Mouse (Mus musculus) c-Kit-negative CD71-positive TER-119-positive erythroid progenitor cells, embryonic 14.5 days (primary cell): Measurements from ENCODE around the gene Phgr1.

Experiments used
- DNase-seq: peaks from one replicate; pipeline ENCODE4 v3.0.0-alpha.2; 2013; ENCODE audit warnings: low read depth, low spot score

The Phgr1 gene

DNA sequence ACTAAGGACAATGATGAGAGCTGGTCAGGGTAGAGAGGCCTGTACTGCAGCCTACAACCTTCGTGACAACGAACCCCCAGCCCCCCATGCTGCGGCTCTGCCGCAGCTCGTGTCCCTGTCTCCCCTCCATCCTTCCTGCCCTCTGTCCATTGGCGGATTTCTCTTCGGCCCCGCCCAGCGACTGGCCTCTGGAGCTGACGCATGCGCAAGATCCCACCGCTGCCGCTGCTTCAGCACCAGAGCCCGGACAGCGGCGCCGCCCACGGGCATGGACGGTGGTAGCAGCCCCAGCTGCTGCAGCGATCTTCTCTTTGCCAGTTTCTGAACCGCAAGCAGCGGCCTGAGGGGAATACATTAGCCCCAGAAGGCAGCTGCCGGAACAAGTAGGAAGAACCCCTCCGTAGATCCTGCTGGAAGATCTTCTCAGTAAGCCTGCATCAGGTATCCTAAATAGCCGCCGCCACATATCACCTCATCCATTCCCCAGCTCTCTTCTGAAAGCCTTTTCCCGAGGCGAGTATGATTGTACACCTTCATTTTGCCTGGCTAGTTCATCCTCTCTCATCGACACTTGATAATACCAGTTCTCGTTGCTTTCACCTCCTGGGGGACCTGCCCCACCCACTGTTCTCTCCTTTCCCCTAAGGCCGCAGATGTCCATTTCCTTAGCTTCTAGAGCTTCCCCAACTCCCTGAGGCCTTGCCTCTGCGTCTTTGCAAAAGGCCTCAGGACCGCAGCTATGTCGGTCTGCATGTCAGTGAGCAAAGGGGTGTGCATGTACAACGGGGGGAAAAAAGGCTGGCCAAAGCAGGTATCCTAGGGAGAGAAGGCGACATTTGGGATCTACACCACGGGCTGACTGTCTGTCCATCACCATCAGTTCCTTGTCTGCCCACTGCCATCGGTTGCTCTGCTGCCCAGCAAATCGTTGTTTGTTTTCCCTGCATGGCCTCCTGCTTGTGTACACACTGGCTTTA is 7.2 kb downstream of the Phgr1 start, which contains the start of gene Disp2:
Disp2 (plus strand) TSS at position 216 of the 977 bp plus-strand sequence.
- DNase-seq: peak; percentile 55

DNA sequence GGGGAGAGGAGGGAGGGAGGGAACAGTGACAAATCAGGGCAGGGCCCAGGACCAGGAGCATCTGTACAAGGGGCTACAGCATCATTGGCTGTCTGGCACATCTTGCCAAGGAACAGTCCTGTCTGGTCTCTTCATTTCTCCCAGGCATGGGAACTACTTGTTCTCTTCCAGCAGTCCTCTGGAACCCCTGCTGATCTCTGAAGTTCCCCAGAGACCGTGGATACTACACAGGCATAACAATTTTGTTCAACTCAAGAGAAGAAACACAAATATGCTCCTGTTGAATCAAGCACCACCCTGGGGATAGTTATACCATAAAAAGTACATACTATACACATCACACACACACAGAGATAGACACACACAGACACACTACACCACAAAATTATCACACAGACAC is 8.5 kb downstream of the Phgr1 start:
- no peak for DNase-seq

GRCm38 (mm10) chr2:118782303-118782702 is 9.7 kb downstream of the Phgr1 start:
- no peak for DNase-seq

DNA sequence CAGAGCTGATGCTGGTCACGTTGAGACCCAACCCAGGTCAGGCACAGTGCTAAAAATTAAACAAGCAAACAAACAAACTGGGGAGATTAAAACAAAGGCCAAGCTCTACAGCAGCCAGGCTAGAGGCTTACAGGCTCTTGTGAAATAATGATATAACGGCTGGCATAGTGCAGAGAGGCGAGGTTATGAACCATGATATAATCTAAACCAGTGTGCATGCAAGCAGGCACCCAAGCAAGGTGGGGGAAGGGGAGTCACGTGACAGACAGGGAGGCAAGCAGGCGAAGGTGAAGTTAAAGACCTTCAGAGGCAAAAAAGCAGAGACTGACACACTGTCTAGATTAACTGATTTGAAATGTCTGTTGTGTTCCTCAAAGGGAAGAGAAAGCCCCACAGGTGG is 10.5 kb downstream of the Phgr1 start:
- no peak for DNase-seq

DNA sequence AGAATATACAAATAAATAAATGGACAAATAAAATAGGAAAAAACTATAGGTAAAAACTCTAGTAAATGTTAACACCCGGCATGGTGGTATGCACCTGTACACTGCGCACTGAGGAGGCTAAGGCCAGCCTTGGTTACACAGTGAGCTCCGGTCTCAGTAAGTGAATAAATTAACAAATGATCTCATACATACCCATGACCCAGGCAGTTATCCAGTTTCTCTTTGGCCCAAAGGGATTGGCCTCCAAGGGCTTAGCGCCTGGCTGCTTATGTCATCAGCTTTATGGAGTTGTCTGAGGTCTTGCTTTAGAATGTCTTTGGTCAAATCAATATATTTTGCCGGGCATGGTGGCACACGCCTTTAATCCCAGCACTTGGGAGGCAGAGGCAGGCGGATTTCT is 11.1 kb downstream of the Phgr1 start:
- no peak for DNase-seq

- no peak for DNase-seq
These were observed 14.0 kb downstream of the Phgr1 start for GRCm38 (mm10) chr2:118786525-118786924.

- no peak for DNase-seq
These were observed 16.9 kb downstream of the Phgr1 start for GRCm38 (mm10) chr2:118789501-118789900.

- no peak for DNase-seq
These were observed 17.6 kb downstream of the Phgr1 start for GRCm38 (mm10) chr2:118790221-118790550.

DNA sequence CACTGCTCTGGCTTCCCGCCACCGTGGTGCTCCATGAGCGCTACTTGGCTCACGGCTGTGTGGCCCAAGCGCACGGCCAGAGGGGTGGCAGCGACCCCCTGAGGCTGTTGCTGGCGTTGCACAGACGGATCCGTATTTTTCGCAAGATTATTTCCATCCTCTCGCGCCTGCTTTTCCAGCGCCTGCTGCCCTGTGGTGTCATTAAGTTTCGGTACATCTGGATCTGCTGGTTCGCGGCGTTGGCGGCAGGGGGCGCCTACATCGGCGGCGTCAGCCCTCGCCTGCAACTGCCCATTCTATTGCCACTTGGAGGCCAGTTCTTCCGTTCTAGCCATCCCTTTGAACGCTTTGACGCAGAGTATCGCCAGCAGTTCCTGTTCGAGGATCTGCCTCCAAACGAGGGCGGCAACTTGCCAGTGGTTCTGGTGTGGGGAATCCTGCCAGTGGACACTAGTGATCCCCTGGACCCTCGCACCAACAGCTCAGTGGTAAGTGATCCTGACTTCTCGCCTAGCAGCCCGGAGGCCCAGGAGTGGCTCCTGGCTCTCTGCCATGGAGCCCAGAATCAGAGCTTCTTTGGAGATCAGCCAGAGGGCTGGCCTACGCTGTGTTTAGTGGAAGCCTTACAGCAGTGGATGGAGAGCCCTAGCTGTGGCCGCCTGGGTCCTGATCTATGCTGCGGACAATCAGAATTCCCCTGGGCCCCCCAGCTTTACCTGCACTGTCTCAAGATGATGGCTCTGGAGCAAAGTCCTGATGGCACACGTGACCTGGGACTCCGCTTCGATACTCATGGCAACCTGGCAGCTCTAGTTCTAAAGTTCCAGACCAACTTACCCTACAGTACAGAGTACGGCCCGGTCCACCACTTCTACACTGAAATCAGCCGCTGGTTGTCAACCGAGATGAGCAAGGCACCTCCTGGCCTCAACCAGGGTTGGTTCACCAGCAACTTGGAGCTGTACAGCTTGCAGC is 18.3 kb downstream of the Phgr1 start:
- no peak for DNase-seq

GRCm38 (mm10) chr2:118791591-118792258 is 19.2 kb downstream of the Phgr1 start:
- no peak for DNase-seq

GRCm38 (mm10) chr2:118792259-118792613 is 19.7 kb downstream of the Phgr1 start:
- DNase-seq: no peak

DNA sequence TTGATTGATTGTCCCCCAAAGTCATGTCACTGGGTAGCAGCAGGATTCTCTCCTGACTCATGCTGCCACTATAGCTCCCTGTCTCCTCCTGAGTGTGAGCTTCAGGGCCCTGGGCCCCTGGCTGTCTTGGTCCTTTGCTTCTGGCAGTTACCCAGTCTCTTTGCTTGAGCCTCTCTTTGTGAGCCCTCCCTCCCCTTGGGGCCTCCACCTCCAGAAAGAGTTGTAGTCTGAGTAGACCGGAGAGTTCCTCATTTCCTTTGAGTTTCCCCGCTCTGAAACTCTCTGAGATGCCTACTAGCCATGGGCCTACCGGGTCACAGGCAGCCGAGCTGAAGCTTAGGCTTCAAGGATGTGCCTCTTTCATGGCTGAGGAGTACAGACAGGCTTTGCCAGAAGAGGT is 21.1 kb downstream of the Phgr1 start:
- no peak for DNase-seq

GRCm38 (mm10) chr2:118802542-118803118 is 30.1 kb downstream of the Phgr1 start:
- peak; percentile 47 for DNase-seq

- no peak for DNase-seq
These were observed 31.9 kb downstream of the Phgr1 start for GRCm38 (mm10) chr2:118804474-118804873.

DNA sequence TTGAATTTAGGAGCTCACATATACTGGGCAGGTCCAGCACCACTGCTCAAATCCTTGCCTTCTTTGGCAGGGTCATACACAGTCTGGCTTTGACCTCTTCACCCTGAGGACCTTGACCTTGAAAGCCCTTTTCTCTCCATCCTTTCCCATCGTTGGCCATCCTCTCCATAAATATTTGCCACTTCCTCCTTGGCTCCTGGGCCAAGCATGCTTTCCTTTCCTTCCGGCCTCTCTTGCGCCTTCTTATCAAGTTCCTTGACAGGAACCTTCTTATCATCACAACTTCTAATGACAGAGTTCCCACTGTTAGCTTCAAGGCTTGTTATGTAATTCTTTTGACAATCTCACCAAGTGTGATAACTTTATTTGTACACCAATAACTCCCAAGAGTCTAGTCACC is 32.6 kb downstream of the Phgr1 start:
- no peak for DNase-seq

GRCm38 (mm10) chr2:118805756-118806155 is 33.2 kb downstream of the Phgr1 start:
- no peak for DNase-seq

- no peak for DNase-seq
These were observed 34.3 kb downstream of the Phgr1 start for GRCm38 (mm10) chr2:118806860-118807259.

DNA sequence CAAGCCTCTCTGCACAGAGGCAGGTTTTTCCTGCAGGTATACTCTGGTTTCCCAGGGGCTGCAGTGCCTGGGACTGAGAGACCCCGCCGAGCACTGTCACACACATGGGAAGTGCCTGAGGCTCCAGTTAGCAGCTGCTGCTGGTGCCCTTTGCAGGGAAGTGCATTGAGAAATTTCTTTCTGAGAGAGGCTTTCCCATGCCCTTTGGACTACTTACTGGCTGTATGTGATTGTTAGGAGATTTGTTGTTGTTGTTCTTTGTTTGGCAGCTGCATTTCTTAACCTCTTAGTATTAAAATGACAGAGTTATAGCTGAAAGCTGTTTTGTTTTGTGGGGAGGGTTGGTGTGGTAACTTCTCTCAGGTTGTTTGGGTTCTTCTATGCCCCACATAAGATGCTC is 38.3 kb downstream of the Phgr1 start:
- DNase-seq: no peak

DNA sequence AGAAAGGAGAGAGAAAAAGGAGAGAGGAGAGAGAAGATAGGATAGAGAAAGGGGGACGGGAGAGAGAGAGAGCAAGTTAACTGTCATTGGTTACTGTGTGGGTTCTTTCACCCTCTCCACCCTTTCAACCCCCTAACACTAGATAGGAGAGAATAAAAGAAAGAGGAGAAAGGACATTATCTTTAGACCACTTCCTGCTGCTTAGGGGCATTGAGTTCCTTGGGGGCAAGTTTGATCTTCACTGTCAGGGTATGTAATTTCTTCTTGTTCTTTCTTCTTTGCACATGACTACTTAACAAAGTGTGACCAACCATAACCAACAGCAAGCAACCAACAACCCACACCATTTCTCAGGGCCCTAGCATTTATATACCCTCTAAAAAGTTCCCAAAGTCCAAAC is 40.2 kb downstream of the Phgr1 start:
- DNase-seq: no peak

DNA sequence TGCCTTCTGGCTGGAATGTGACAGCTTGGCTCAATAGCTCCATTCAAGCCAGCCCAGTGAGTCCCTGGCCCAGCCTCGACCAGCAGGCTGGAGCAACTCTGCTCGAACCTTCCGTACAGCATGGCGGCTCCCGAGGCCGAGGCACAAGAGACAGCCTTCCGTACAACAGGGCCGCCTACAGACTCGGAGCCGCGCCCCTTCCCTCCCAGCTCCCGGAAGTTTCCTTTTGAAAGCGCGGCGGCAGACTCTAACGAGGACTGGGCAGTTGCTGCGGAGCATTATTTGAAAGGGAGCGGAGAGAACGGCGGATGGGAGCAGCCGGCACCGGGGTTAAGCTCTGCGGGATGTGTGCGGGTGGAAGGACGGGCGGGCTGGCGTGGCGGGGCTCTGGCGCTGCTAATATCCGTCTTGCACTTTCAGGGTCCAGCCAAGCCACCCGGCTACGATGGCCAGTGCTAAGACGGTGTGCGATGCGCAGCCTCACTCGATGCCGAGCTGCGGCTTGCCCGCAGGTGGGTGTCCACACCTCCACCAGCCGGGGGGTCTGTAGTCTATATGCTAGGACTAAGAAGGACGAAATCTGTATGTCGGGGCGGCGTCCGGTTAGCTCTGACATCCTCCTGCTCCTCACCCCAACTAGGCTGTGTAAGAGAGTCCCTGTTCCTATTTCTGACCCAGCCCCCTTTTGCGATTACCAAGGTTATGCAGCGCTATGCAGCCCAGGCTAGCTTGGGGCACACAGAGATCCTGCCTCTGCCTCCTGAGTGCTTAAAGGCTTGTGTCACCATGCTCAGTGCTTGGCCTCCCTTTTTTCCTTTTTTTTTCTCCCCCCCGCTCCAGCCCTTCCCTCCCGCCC is 41.6 kb downstream of the Phgr1 start, which contains the start of gene Knstrn:
Knstrn (plus strand) TSS at position 23 of the 856 bp plus-strand sequence.
- peak; percentile 80 for DNase-seq
